ENCODE assay signal across 7 mouse cellular contexts in genomic region chr14:103651106-103651505, GRCm38 (mm10). TPM values are rescaled to one million over a fixed set of nuclear protein-coding genes. Genes with fewer than 3 reads are reported as not detected.
A peak's percentile ranks its signal among the peaks of the same experiment; 100 is the strongest.
DNase-seq lines count a peak whose midpoint lies in the region; ATAC-seq and TF ChIP-seq lines count a peak whose summit lies in the region.

No protein-coding gene starts in this region.

- 3% methylated on average over 11 of the region's 11 CpGs for WGBS in neural tube, embryonic 11.5 days
- 3% methylated on average over 10 of the region's 11 CpGs for WGBS in intestine, postnatal 0 days
- 3% methylated on average over 11 of the region's 11 CpGs for whole genome bisulfite sequencing in olfactory bulb, adult 2 months

- H3K9ac ChIP-seq in neural tube, embryonic 11.5 days (ENCODE audit: low read length): peak overlapping the region; percentile 96
- H3K9ac ChIP-seq in intestine, postnatal 0 days (ENCODE audit: low read depth, low read length): peak overlapping the region; percentile 42

- TF ChIP-seq POLR2A in embryonic fibroblast, embryonic 13.5 days (IDR thresholded peaks at IDR 0.05; ENCODE audit: low read depth, low read length): no peak
- no peak for TF ChIP-seq POLR2A in olfactory bulb, adult 2 months (IDR thresholded peaks at IDR 0.05; ENCODE audit: insufficient read depth, low read depth, low read length)

- no peak for DNase-seq in neural tube, embryonic 11.5 days (ENCODE audit: low spot score)
- no peak for DNase-seq in neural tube, embryonic 10.5 days (ENCODE audit: extremely low spot score, low spot score)
- DNase-seq in cerebellum, adult 11 months: no peak
- DNase-seq in adipocyte (ENCODE audit: low spot score): no peak

- H3K4me2 ChIP-seq in neural tube, embryonic 11.5 days (ENCODE audit: low read depth): peak overlapping the region; percentile 87
- peak overlapping the region; percentile 99 for H3K4me2 ChIP-seq in intestine, postnatal 0 days (replicated peaks; ENCODE audit: low read depth)

- peaks cover 5% of the 10 kb centered on the region; the same call in 1 of the 2 replicates for H3K4me1 ChIP-seq in neural tube, embryonic 11.5 days (ENCODE audit: control insufficient read depth, insufficient read depth, low read length)
- H3K4me1 ChIP-seq in embryonic fibroblast, embryonic 13.5 days (ENCODE audit: control insufficient read depth, insufficient read depth, low read length): no peaks in the 10 kb centered on the region; the same call in 1 of the 2 replicates
- no peaks in the 10 kb centered on the region for H3K4me1 ChIP-seq in intestine, postnatal 0 days (replicated peaks; ENCODE audit: control insufficient read depth, insufficient read depth, low read length)
- 0 out of 2 replicates have a peak, but pooled peaks cover 3% of the 10 kb centered on the region for H3K4me1 ChIP-seq in olfactory bulb, adult 2 months (ENCODE audit: control insufficient read depth, insufficient read depth, low read length)

- no peaks in the 10 kb centered on the region for H3K27me3 ChIP-seq in neural tube, embryonic 11.5 days (ENCODE audit: control insufficient read depth, insufficient read depth, low read length)
- peaks cover 18% of the 10 kb centered on the region; the same call in 1 of the 2 replicates for H3K27me3 ChIP-seq in intestine, postnatal 0 days (replicated peaks; ENCODE audit: control insufficient read depth, insufficient read depth, low read length)

- H3K9me3 ChIP-seq in neural tube, embryonic 11.5 days (ENCODE audit: control insufficient read depth, low read length): no peaks in the 10 kb centered on the region
- H3K9me3 ChIP-seq in intestine, postnatal 0 days (ENCODE audit: control insufficient read depth): no peaks in the 10 kb centered on the region

- ATAC-seq in neural tube, embryonic 11.5 days (ENCODE audit: insufficient read depth, low FRiP score, low TSS enrichment): no peak; the same call in 1 of the 2 replicates
- no peak for ATAC-seq in intestine, postnatal 0 days

- H3K27ac ChIP-seq in neural tube, embryonic 11.5 days (ENCODE audit: low read depth, low read length): peak overlapping the region; percentile 97
- no peak overlapping the region for H3K27ac ChIP-seq in embryonic fibroblast, embryonic 13.5 days (ENCODE audit: insufficient read depth, low read length)
- H3K27ac ChIP-seq in intestine, postnatal 0 days (ENCODE audit: low read depth, low read length): no peak overlapping the region
- H3K27ac ChIP-seq in olfactory bulb, adult 2 months (ENCODE audit: insufficient read depth, low read depth, low read length): peak overlapping the region; percentile 84; the same call in 1 of the 2 replicates

- no peak for TF ChIP-seq CTCF in embryonic fibroblast, embryonic 13.5 days (IDR thresholded peaks at IDR 0.05; ENCODE audit: borderline replicate concordance, insufficient read depth, low read length)
- TF ChIP-seq CTCF in intestine, postnatal 0 days (IDR thresholded peaks at IDR 0.05; ENCODE audit: low read depth): no peak
- no peak for TF ChIP-seq CTCF in olfactory bulb, adult 2 months (IDR thresholded peaks at IDR 0.05; ENCODE audit: insufficient read depth, low read depth, low read length)

- H3K36me3 ChIP-seq in neural tube, embryonic 11.5 days (ENCODE audit: control insufficient read depth, insufficient read depth, low read length): no peaks in the 10 kb centered on the region
- no peaks in the 10 kb centered on the region for H3K36me3 ChIP-seq in intestine, postnatal 0 days (ENCODE audit: control insufficient read depth, insufficient read depth)

- H3K4me3 ChIP-seq in neural tube, embryonic 11.5 days (ENCODE audit: low read depth, low read length): peak overlapping the region; percentile 95
- H3K4me3 ChIP-seq in embryonic fibroblast, embryonic 13.5 days (ENCODE audit: insufficient read depth, low read length): peak overlapping the region; percentile 37
- H3K4me3 ChIP-seq in intestine, postnatal 0 days (ENCODE audit: low read depth, low read length): peak overlapping the region; percentile 70
- peak overlapping the region; percentile 97 for H3K4me3 ChIP-seq in olfactory bulb, adult 2 months (ENCODE audit: insufficient read depth, low read depth, low read length)

RNA-seq across cellular contexts. Expression of gene Slain1, which starts 1.1 kb away (rescaled TPM):
- polyA plus RNA-seq in neural tube, embryonic 11.5 days (2014; fragmentation: Nextera tagmentation; extraction: Ambion mirVana): 14.8 and 15.3 TPM in 2 replicates
- 0.40 TPM in 1 of 2 replicates, not detected in the other for polyA plus RNA-seq in embryonic fibroblast, embryonic 13.5 days (2011; ENCODE audit: insufficient read length, low read depth, missing spikeins)
- polyA plus RNA-seq in intestine, postnatal 0 days (2015; fragmentation: Nextera tagmentation; extraction: Ambion mirVana): 1.3 and 1.8 TPM in 2 replicates
- not detected in 2 replicates for polyA plus RNA-seq in olfactory bulb, adult 2 months (2012; ENCODE audit: insufficient read depth, insufficient read length, low replicate concordance, missing spikeins)

Comparison
In these comparisons a context has a peak if more than half of its experiments do, and no peak if none do; other contexts are left out.
1. H3K27ac ChIP-seq: peak in neural tube, embryonic 11.5 days (single experiment) and olfactory bulb, adult 2 months (single experiment); none in embryonic fibroblast, embryonic 13.5 days (single experiment) and intestine, postnatal 0 days (single experiment).
2. H3K4me3 ChIP-seq: peak in every context shown above with its lines; median percentile 97 in olfactory bulb, adult 2 months; 95 in neural tube, embryonic 11.5 days; 70 in intestine, postnatal 0 days; 37 in embryonic fibroblast, embryonic 13.5 days.